Mouse (Mus musculus) adrenal gland, postnatal 10 days (tissue): Measurements from ENCODE around the gene Slx4ip. TPM values are rescaled to one million over a fixed set of nuclear protein-coding genes. Genes with fewer than 3 reads are reported as not detected.

ENCODE experiments used
- DNase-seq: peaks from one replicate; pipeline ENCODE4 v3.0.0; 2021; ENCODE audit warnings: mixed read lengths
- total RNA-seq, 2 experiments: library from RNA; stranded (reverse); gene quantifications; 2 replicates each; pipeline ENCODE4 v1.2.3; 2021

Slx4ip gene
- total RNA-seq, 2 experiments from 2014 or later, result 4.3 to 6.2 TPM

GRCm38 (mm10) chr2:136947500-136947899 is 56.5 kb downstream of the Slx4ip start:
- no peak for DNase-seq

GRCm38 (mm10) chr2:136947937-136948336 is 56.9 kb downstream of the Slx4ip start:
- peak; percentile 34 for DNase-seq

- DNase-seq, result no peak
Observed at GRCm38 (mm10) chr2:136952238-136952637, 61.2 kb downstream of the Slx4ip start.

GRCm38 (mm10) chr2:136955726-136956571 is 64.9 kb downstream of the Slx4ip start:
- no peak for DNase-seq

- DNase-seq, result no peak
Observed at GRCm38 (mm10) chr2:136958697-136959096, 67.7 kb downstream of the Slx4ip start.

- DNase-seq, result peak; percentile 40
Observed at GRCm38 (mm10) chr2:136975774-136976173, 84.8 kb downstream of the Slx4ip start.

GRCm38 (mm10) chr2:136979056-136979772 is 88.2 kb downstream of the Slx4ip start:
- no peak for DNase-seq

- DNase-seq, result no peak
Observed at GRCm38 (mm10) chr2:136981062-136981879, 90.3 kb downstream of the Slx4ip start.

GRCm38 (mm10) chr2:136983959-136984358 is 92.9 kb downstream of the Slx4ip start:
- DNase-seq, result no peak

- no peak for DNase-seq
Observed at GRCm38 (mm10) chr2:136985998-136986730, 95.1 kb downstream of the Slx4ip start.

GRCm38 (mm10) chr2:136993116-136993515 is 102.1 kb downstream of the Slx4ip start:
- DNase-seq, result no peak

- DNase-seq, result peak; percentile 15
Observed at GRCm38 (mm10) chr2:136997104-136997503, 106.1 kb downstream of the Slx4ip start.

GRCm38 (mm10) chr2:137002031-137002430 is 111.0 kb downstream of the Slx4ip start:
- no peak for DNase-seq

- DNase-seq, result no peak
Observed at GRCm38 (mm10) chr2:137006656-137007055, 115.6 kb downstream of the Slx4ip start.

- no peak for DNase-seq
Observed at GRCm38 (mm10) chr2:137011980-137012379, 121.0 kb downstream of the Slx4ip start.

- DNase-seq, result no peak
Observed at GRCm38 (mm10) chr2:137013151-137013550, 122.1 kb downstream of the Slx4ip start.

- no peak for DNase-seq
Observed at GRCm38 (mm10) chr2:137013811-137014350, 122.9 kb downstream of the Slx4ip start.

- no peak for DNase-seq
Observed at GRCm38 (mm10) chr2:137014423-137014822, 123.4 kb downstream of the Slx4ip start.

- DNase-seq, result no peak
Observed at GRCm38 (mm10) chr2:137044122-137044521, 153.1 kb downstream of the Slx4ip start.

- DNase-seq, result no peak
Observed at GRCm38 (mm10) chr2:137049367-137049766, 158.3 kb downstream of the Slx4ip start.

- no peak for DNase-seq
Observed at GRCm38 (mm10) chr2:137049906-137050305, 158.9 kb downstream of the Slx4ip start.
